Mouse (Mus musculus) liver, adult 2 months (tissue): ENCODE results near the gene 1110017D15Rik.

ENCODE experiments used
- CTCF ChIP-seq: fragments of 200-500 bp; IDR thresholded peaks from 2 replicates; pipeline ENCODE4 v1.5.1; 2011; ENCODE audit warnings: low read depth, low read length, control low read depth
- POLR2A ChIP-seq: fragments of 200-500 bp; IDR thresholded peaks from 2 replicates; pipeline ENCODE4 v1.6.1; 2011; ENCODE audit warnings: low read length, control low read depth; ENCODE audit not compliant: insufficient read depth; ENCODE audit errors: extremely low read depth

- TF ChIP-seq CTCF = no peak
- no peak for TF ChIP-seq POLR2A
These were observed 22.8 kb downstream of the 1110017D15Rik start for GRCm38 (mm10) chr4:41494378-41494777.
